In genomic region chr1:93654275-93654674, GRCm38 (mm10) we compare ENCODE assay signal across 15 mouse cellular contexts.
"Had no signal": no experiment of that assay in that cellular context is flagged by ENCODE, and none has a peak within 500 bp of the region (broad histone marks: within the 10 kb centered on the region; RNA-seq: fewer than 3 reads in every experiment).

No protein-coding gene starts in this region.

- DNase-seq: kidney, adult 9 months; kidney, postnatal 10 days; kidney, postnatal 4 days; liver; liver, embryonic 13.5 days; right cerebral cortex, adult 18-20 months; right cerebral cortex, postnatal 25 days; thymus, adult 18-20 months; thymus, postnatal 14 days had no signal

- H3K4me3 ChIP-seq: layer of hippocampus, adult 2 months; limb, embryonic 12.5 days; liver, embryonic 13.5 days; neural tube, embryonic 13.5 days had no signal

- H3K9ac ChIP-seq: limb, embryonic 12.5 days; liver, embryonic 13.5 days; liver, postnatal 0 days; neural tube, embryonic 13.5 days had no signal

- H3K36me3 ChIP-seq: limb, embryonic 12.5 days; liver, embryonic 13.5 days; neural tube, embryonic 13.5 days had no signal

- ATAC-seq: midbrain, embryonic 16.5 days had no signal

- H3K9me3 ChIP-seq: limb, embryonic 12.5 days; liver, embryonic 13.5 days; neural tube, embryonic 13.5 days had no signal

- H3K4me2 ChIP-seq: limb, embryonic 12.5 days; liver, embryonic 13.5 days; midbrain, embryonic 11.5 days; neural tube, embryonic 13.5 days had no signal

- H3K27ac ChIP-seq: layer of hippocampus, adult 2 months; limb, embryonic 12.5 days; liver, embryonic 13.5 days; neural tube, embryonic 13.5 days had no signal

- H3K4me1 ChIP-seq: limb, embryonic 12.5 days; neural tube, embryonic 13.5 days had no signal

- H3K27me3 ChIP-seq: limb, embryonic 12.5 days; liver, embryonic 13.5 days; neural tube, embryonic 13.5 days had no signal
